Mouse (Mus musculus): ENCODE data around the gene Styx. TPM values are rescaled to one million over a fixed set of nuclear protein-coding genes. Genes with fewer than 3 reads are reported as not detected.
A peak's percentile ranks its signal among the peaks of the same experiment; 100 is the strongest.
"Not testable (repeated sequence)": the region's sequence is repeated elsewhere in the genome, so short reads cannot be mapped to it uniquely, and the experiment has no call there.

The Styx gene
- total RNA-seq, 2 experiments from 2014 or later = 14.7 to 16.8 TPM

DNA sequence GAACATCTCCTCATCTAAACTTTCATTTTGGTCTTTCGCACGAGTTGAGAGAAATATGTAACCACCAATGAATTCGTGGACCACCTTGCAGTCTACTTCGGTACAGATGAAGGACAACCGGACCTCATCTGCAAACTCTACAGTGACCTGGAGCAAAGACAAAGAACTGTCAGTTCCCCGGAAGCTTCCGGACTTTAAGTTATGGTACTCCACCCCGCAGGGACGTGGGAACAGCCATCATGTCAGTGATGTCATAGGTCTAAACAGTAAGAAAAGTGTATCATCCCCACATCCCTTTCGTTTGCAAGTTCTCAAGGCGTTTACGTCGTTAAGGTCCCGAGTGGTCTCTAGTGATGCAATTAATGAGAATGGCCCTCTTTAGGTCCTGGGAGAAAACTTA is 109.0 kb downstream of the Styx start:
- intact Hi-C loops (cut with DNase I) = loop anchor here (5.0 kb wide), 1 partner anchor 67 kb away; no protein-coding TSS in a partner anchor
- no peak for DNase-seq (ENCODE audit: low spot score in 2 of 2)

DNA sequence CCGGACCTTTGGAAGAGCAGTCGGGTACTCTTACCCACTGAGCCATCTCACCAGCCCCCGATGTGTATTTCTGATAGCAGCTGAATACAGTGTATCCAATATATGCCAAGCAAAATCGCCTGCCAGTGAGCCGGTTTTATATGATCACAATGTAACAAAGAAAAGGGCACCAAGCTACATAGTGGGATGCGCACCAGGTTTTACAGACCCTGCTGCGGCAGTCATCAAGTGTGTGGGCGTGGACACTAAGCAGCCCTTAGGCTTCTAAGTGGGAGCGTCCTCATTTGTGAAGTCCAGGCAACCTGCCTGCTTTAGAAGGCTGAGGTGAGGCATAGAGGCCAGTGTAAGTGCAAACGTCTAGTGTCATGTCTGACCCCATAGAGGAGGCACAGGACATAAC is 109.6 kb downstream of the Styx start:
- intact Hi-C loops (cut with DNase I) = loop anchor here (5.0 kb wide), 1 partner anchor 67 kb away; no protein-coding TSS in a partner anchor

DNA sequence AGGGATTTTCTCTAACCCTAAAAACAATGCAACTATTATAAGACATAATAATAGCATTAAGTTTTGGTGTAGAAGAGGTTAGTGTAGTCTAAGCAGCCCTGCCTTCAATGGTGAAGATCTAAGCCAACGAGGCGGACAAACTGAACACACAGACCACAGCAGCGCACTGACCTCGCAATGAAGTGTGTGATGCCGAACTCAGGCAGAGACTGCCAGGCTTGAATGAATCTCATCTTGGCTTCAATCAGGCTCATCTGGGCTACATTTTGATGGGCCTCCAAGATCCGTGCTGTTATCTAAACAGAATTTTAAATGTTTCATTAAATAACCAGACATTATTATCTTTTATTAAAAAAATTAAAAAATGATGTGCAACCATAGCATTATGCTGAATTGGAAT is 111.1 kb downstream of the Styx start:
- intact Hi-C loops (cut with DNase I) = loop anchor here (5.0 kb wide), 1 partner anchor 65 kb away; no protein-coding TSS in a partner anchor
- no peak for DNase-seq (ENCODE audit: low spot score in 2 of 2)

More for the DNA sequence above, 109.6 kb downstream of the Styx start:
- DNase-seq (ENCODE audit: low spot score in 2 of 2) = no peak

- intact Hi-C loops (cut with DNase I) = loop anchor here (5.0 kb wide), 1 partner anchor 65 kb away; no protein-coding TSS in a partner anchor
- DNase-seq (ENCODE audit: low spot score in 2 of 2) = peak; percentile 53 to 90
These were observed 111.5 kb downstream of the Styx start for GRCm38 (mm10) chr14:45462374-45462773.

DNA sequence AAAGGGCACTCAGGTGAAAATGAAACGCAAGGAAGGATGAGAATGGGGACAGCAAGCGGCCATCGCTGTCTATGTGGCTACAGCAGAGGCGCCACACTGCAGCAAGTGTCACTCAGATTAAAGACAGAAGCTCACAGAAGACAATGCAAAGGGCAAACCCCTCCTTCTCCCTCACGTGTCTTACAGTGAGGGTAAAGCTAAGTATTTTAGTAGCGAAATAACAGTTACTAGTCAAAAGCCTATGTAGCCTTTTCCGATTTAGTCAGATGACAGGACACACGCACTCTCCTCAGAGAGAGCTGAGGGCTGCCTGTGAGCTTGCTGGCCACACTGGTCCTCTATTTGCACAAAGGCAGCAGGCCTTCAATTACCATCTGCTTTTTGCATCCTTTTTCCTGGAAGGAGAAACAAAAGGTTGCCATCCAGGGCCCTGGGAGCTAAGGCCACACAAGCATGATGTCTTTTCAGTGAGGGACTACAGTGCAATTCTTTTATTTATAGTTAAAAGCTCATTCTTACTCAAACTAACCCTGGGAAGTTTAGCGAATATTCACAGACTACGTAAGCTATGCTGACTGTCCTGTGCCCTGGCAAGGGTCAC is 112.1 kb downstream of the Styx start:
- intact Hi-C loops (cut with DNase I) = loop anchor here (5.0 kb wide), 1 partner anchor 64 kb away; no protein-coding TSS in a partner anchor
- DNase-seq (ENCODE audit: low spot score in 2 of 2) = no peak

DNA sequence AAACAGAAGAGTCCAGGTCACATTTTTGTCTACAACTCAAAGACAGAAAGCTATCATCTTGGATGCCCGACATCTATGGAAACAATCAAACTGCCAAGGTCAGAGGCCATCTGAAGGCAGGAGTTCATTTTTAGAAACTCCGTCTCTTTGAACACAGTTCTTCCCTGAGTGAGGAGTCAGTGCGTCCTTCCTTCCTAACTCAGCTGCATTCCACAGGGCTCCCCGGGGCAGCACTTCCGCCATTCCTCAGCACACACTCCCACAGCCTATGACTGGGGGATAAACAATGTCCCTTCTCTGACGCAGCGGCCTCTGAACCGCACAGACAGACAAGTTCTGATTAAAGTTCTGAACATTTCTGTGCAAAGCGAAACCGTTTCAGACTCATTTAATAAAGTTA is 112.7 kb downstream of the Styx start:
- intact Hi-C loops (cut with DNase I) = loop anchor here (5.0 kb wide), 1 partner anchor 64 kb away; no protein-coding TSS in a partner anchor
- no peak for DNase-seq (ENCODE audit: low spot score in 2 of 2)

DNA sequence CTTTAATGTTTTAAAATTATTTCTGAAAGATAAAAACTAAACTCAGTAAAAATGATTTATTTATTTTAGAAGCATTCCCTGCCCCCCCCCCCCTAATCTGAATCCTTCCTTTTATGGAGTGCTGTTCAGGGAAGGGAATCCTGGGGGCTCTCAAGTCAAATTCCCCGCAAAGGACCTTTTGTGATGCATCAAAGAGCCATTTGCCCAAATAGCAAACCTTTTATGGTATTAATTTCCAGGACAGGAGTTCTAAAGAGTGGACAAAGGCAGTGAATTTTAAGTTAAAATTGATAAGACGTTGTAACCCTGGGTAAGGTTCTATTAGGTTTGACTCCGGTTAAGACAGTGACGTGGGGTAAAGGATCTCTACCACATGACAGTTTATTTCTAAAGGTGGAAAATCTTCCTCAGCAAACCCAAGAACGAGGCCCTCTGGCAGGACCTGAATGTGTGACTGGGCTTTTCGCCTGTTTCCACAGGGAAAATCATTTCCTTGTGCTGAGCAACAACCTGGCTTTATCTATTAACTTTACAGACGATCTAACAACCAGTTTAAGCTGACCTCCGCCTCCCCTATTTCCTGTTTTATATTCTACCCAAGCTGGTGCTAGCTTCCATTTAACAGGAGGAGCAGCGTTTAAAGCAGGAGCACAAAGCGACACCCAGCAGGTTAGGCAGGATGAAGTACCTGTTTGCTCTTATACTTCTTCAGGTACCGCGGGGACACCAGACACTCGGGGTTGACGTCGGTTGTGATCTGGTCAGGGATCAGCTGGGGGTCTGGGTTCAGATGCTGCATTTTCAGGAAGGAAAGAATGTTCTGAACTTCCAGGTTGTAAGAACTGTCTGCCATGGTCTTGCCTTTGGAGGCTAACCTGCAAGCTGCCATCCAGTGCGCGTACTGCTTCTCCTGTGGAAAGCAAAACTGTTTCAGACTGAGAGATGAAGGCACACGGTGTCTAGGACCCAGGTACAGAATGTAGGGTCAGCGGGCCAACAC is 113.4 kb downstream of the Styx start:
- intact Hi-C loops (cut with DNase I) = loop anchor here (5.0 kb wide), 1 partner anchor 63 kb away; no protein-coding TSS in a partner anchor
- DNase-seq (ENCODE audit: low spot score in 2 of 2) = no peak

- intact Hi-C loops (cut with DNase I); DNase-seq (ENCODE audit: low spot score in 2 of 2): not testable (repeated sequence)
These were observed 115.5 kb downstream of the Styx start for GRCm38 (mm10) chr14:45466371-45466770.

- DNase-seq (ENCODE audit: low spot score in 2 of 2) = no peak
- intact Hi-C loops (cut with DNase I) = no loop called here
These were observed 118.6 kb downstream of the Styx start for GRCm38 (mm10) chr14:45469446-45469845.

Small RNAs within 50 kb of the gene (microRNA-seq; reads per million reads assigned to microRNA genes)
- gene Gm25353 = 0 reads per million in 2 experiments

Other genes starting within 250 kb of the Styx start
- 10 to 100 TPM; 29.4 to 30.2 TPM for gene Gpr137c, start 131.4 kb upstream of the Styx start, total RNA-seq (2021)
- 10 to 100 TPM; 70.4 to 76.2 TPM for gene Txndc16, start 130.8 kb upstream of the Styx start, total RNA-seq (2021)
- 10 to 100 TPM; 30.1 to 37.5 TPM for gene Ero1l, start 32.3 kb upstream of the Styx start, total RNA-seq (2021)
- gene Psmc6, start 21.3 kb upstream of the Styx start, total RNA-seq (2021) = 10 to 100 TPM; 94.4 to 96.0 TPM
- gene Gnpnat1, start 53.8 kb downstream of the Styx start, total RNA-seq (2021) = 10 to 100 TPM; 12.3 to 12.7 TPM
- gene Fermt2, start 179.0 kb downstream of the Styx start, total RNA-seq (2021) = 100 to 1,000 TPM; 100 to 114 TPM